Mouse (Mus musculus) E14TG2a.4 (cell line): ENCODE results near the gene Phldb2.

Experiments used
- H3K27me3 ChIP-seq: 2 replicates; pipeline ENCODE4 v1.6.1; 2014; ENCODE audit warnings: low read length, control low read depth; ENCODE audit not compliant: insufficient read depth
- H3K36me3 ChIP-seq: 2 replicates; pipeline ENCODE4 v1.6.1; 2014; ENCODE audit warnings: low read length, control low read depth; ENCODE audit not compliant: insufficient read depth
- H3K4me1 ChIP-seq: replicated peaks from 2 replicates; pipeline ENCODE4 v1.6.1; 2014; ENCODE audit warnings: low read depth, low read length, control low read depth
- H3K4me3 ChIP-seq: replicated peaks from 2 replicates; pipeline ENCODE4 v1.5.1; 2014; ENCODE audit warnings: mild to moderate bottlenecking, low read length
- H3K9me3 ChIP-seq: 2 replicates; pipeline ENCODE4 v1.6.1; 2014; ENCODE audit warnings: low read length, control low read depth
- CTCF ChIP-seq: conservative IDR thresholded peaks from 2 replicates; pipeline ENCODE4 v1.5.1; 2014; ENCODE audit warnings: low read length
- NANOG ChIP-seq: IDR thresholded peaks from 2 replicates; pipeline ENCODE4 v1.6.1; 2014; ENCODE audit warnings: borderline replicate concordance, low read length, mixed read lengths
- POU5F1 ChIP-seq: IDR thresholded peaks from 2 replicates; pipeline ENCODE4 v1.6.1; 2014; ENCODE audit warnings: low read length, borderline replicate concordance

Gene Phldb2

GRCm38 (mm10) chr16:45953394-45953793, at the start of gene Phldb2:
Phldb2 (minus strand) TSS chr16:45953598.
- H3K36me3 ChIP-seq: no peaks in the 10 kb centered on the region

GRCm38 (mm10) chr16:46001550-46002166, 48.3 kb upstream of the Phldb2 start:
- Histone ChIP-seq H3K4me1 (no peaks in the 10 kb centered on the region), H3K4me3 (no peak overlapping the region), H3K9me3 (no peaks in the 10 kb centered on the region), H3K36me3 (no peaks in the 10 kb centered on the region), H3K27me3 (no peaks in the 10 kb centered on the region)
- TF ChIP-seq CTCF (no peak), NANOG (no peak), POU5F1 (no peak)

More at GRCm38 (mm10) chr16:45953394-45953793, at the start of gene Phldb2:
- no peaks in the 10 kb centered on the region for H3K4me1 ChIP-seq
- H3K9me3 ChIP-seq: no peaks in the 10 kb centered on the region
- no peaks in the 10 kb centered on the region for H3K27me3 ChIP-seq
- H3K4me3 ChIP-seq: no peak within 1 kb of the TSS
- TF ChIP-seq POU5F1 (no peak), NANOG (no peak), CTCF (no peak)

- no peaks in the 10 kb centered on the region for H3K4me1 ChIP-seq
- H3K9me3 ChIP-seq: no peaks in the 10 kb centered on the region
- no peak overlapping the region for H3K4me3 ChIP-seq
- TF ChIP-seq POU5F1 (no peak), CTCF (no peak), NANOG (no peak)
- no peaks in the 10 kb centered on the region for H3K27me3 ChIP-seq
- H3K36me3 ChIP-seq: no peaks in the 10 kb centered on the region
These were observed 47.6 kb upstream of the Phldb2 start for GRCm38 (mm10) chr16:46000976-46001375.

- H3K4me1 ChIP-seq: no peaks in the 10 kb centered on the region
- H3K9me3 ChIP-seq: no peaks in the 10 kb centered on the region
- no peaks in the 10 kb centered on the region for H3K27me3 ChIP-seq
- no peak overlapping the region for H3K4me3 ChIP-seq
- TF ChIP-seq CTCF (no peak), NANOG (no peak), POU5F1 (no peak)
- no peaks in the 10 kb centered on the region for H3K36me3 ChIP-seq
These were observed 46.2 kb upstream of the Phldb2 start for GRCm38 (mm10) chr16:45999374-46000191.

GRCm38 (mm10) chr16:45998231-45998630, 44.8 kb upstream of the Phldb2 start:
- H3K36me3 ChIP-seq: no peaks in the 10 kb centered on the region
- no peak for TF ChIP-seq CTCF
- TF ChIP-seq NANOG: no peak
- TF ChIP-seq POU5F1: no peak
- no peak overlapping the region for H3K4me3 ChIP-seq
- no peaks in the 10 kb centered on the region for H3K9me3 ChIP-seq
- H3K4me1 ChIP-seq: no peaks in the 10 kb centered on the region
- H3K27me3 ChIP-seq: no peaks in the 10 kb centered on the region

GRCm38 (mm10) chr16:45990901-45991676, 37.7 kb upstream of the Phldb2 start:
- Histone ChIP-seq H3K4me3 (no peak overlapping the region), H3K4me1 (peaks cover 3% of the 10 kb centered on the region; the same call in 1 of the 2 replicates), H3K27me3 (no peaks in the 10 kb centered on the region), H3K36me3 (no peaks in the 10 kb centered on the region), H3K9me3 (no peaks in the 10 kb centered on the region)
- TF ChIP-seq POU5F1: no peak
- no peak for TF ChIP-seq NANOG

- Histone ChIP-seq H3K9me3 (no peaks in the 10 kb centered on the region), H3K4me3 (no peak overlapping the region), H3K36me3 (no peaks in the 10 kb centered on the region), H3K4me1 (no peaks in the 10 kb centered on the region), H3K27me3 (no peaks in the 10 kb centered on the region)
- TF ChIP-seq NANOG (no peak), POU5F1 (no peak), CTCF (no peak)
These were observed 32.8 kb upstream of the Phldb2 start for GRCm38 (mm10) chr16:45986236-45986635.
